Mouse (Mus musculus) lung, postnatal 36 days (tissue): ENCODE measurements around the gene Pik3c2a.
A peak's percentile ranks its signal among the peaks of the same experiment; 100 is the strongest.
"Not testable (repeated sequence)": the region's sequence is repeated elsewhere in the genome, so short reads cannot be mapped to it uniquely, and the experiment has no call there.

Source experiments
- DNase-seq: peaks from one replicate; pipeline ENCODE4 v3.0.0; 2022; ENCODE audit warnings: mixed read lengths

Gene Pik3c2a

DNA sequence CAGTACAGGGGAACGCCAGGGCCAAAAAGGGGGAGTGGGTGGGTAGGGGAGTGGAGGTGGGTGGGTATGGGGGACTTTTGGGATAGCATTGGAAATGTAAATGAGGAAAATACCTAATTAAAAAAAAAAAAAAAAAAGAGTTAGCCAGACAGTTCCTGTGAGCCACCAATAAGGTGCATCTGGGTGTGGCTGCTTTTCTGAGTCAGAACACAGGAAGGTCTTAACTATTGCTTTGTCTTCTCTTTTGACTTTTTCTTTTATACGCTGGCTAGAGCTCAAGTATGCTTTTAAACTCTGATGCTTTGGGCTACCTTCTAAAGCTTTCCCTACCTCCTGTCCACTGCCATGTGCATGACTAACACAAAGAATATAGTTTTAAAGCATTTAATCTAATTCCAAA is 55.9 kb downstream of the Pik3c2a start:
- not testable (repeated sequence) for DNase-seq

DNA sequence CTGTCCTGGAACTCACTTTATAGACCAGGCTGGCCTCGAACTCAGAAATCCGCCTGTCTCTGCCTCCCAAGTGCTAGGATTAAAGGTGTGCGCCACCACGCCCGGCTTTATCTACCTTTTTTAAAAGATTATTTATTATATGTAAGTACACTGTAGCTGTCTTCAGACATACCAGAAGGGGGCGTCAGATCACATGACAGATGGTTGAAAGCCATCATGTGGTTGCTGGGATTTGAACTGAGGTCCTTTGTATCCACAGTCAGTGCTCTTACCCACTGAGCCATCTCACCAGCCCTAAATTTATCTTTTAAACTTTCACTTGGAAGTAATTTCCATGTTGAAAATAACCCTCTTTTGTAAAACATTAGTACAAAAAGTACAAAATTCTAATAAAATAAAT is 64.1 kb downstream of the Pik3c2a start:
- not testable (repeated sequence) for DNase-seq

DNA sequence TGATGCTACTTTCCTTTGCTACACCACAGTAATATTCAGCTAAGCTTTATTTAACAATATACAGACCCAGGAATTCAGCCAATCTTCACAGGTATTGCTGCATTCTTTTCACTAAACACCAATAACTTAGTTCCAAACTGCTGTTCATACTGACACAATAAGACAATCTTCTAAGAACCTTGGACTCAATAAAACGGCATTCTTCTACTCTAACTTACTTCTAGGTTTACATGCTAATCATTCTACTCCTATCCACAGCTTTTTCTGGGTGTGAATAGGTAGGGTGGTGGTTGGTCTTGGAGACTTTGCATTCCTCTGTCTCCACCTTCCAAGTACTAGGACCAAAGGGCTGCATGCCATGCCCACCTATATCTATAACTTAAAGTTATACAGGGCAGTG is 69.0 kb downstream of the Pik3c2a start:
- DNase-seq = no peak

- peak; percentile 90 for DNase-seq
Measured at GRCm38 (mm10) chr7:116336226-116336625, 107.0 kb downstream of the Pik3c2a start.

DNA sequence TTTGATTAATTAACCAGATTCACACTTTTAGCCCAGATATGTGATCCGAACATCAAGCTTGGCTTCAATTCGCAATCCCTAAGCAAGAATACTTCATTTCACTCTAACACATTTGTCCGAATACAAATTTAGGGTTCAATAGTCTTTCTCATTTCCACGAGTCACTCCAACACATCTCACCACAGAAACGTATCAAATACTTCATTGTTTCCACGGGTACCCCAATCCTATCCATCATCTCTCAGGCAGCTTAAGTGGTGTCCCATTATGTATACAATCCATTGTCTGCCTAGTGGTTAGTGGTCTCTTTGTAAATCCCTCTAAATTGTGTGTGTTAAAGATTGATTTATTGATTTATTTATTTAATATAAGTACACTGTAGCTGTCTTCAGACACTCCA is 108.1 kb downstream of the Pik3c2a start:
- no peak for DNase-seq

GRCm38 (mm10) chr7:116334669-116335038 is 108.6 kb downstream of the Pik3c2a start:
- DNase-seq = no peak

DNA sequence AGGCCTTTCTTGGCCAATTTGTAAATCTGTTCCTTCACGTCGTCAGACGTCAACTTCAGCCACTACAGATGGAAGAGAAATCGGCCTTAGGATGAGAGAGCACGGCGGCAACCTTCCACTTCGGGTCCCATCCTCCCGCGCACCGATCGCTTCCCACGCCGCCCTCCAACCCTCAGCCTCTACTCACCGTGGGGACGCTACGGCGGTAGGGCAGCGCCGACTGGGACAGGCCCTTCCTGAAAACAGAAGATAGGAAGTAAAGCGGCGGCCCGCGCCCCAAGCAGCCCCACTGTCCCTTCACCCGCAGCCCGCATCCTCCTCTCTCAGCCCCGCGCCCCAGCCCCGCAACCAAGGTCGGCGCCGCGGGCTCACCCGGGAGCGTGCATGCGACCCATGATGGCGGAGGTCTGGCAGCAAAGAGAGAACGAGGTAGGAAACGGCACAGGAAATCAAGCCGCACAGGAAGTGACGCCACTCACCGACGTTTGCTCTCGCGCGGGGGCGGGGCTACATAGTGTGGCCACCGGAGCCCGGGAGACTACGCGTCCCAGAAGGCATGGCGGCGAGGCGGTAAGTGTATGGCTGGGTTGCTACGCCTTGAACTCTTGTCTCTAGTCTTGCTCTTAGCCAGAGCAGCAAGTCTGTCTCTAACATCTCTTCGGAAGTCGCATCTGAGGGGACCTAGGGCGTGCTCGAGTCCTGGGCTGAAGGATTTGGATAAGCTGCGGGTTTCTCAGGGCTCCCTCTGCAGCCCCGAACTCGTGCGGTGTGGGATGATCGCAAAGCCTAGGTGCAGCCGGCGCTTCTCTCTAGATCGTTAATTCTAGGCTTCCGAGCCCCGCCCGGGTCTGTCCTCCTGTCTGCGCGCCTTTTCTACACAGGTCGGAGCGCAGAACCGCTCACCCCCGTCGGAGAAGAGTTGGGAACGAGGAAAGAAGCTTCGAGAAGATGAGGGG is 109.3 kb downstream of the Pik3c2a start, which contains the start of gene Rps13:
TSS of gene Rps13 (minus strand) at position 483 of the 956 bp plus-strand sequence.
- DNase-seq = peak; percentile 99

DNA sequence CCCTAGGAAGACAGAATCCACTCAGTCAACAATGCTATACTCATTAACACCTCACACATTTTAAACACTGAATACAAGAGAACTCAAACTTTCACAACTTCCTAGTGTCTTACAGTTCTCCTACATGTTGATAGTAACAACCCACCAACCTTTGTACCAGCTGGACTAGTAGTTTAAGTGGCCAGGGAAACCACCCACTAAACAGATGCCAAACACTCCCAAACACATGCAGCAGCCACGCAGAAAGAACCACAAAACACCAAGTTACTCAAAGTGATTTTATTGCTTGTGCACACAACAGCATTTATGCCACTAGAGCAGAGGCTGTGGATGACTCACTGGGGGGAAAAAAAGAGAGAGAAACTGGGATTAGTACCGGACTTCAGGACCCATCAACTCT is 112.0 kb downstream of the Pik3c2a start:
- DNase-seq = no peak

DNA sequence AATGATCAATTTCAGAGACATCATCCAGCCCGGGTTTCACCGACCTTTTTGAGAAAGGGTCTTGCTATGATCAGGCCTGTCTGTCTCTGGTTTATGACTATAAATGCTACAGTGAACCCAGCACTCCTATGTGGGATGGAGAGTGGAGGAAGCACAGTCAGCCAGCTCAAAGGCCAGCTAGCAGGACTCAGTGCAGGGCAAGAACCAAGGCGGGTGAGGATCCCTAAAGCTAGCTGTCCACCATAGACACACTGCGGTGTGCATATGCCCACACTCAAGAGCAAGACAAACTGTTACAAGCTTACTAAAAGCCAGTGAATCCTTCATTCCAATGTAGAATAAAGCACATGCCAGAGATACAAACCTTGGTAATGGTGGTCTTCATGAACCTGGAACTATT is 113.4 kb downstream of the Pik3c2a start:
- no peak for DNase-seq

- no peak for DNase-seq
Measured at GRCm38 (mm10) chr7:116328777-116329176, 114.5 kb downstream of the Pik3c2a start.

DNA sequence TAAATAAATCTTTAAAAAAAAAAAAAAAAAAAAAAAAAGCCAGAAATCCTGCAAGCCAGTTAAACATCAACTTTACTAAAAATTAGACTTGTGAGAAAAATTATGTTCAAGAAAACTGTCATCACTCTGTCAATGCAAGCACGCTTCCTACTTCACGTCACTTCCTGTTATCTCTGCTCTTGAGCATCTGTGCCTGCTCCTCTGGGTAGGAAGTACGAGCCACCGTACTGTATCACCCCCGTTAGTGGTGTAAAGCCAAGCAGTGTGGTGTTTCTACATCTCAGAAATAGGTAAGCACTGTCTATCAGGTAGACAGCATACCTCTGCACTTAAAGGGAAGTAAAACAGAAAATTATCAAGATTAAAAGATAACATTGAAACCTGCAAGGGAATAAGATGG is 115.3 kb downstream of the Pik3c2a start:
- DNase-seq = peak; percentile 19

DNA sequence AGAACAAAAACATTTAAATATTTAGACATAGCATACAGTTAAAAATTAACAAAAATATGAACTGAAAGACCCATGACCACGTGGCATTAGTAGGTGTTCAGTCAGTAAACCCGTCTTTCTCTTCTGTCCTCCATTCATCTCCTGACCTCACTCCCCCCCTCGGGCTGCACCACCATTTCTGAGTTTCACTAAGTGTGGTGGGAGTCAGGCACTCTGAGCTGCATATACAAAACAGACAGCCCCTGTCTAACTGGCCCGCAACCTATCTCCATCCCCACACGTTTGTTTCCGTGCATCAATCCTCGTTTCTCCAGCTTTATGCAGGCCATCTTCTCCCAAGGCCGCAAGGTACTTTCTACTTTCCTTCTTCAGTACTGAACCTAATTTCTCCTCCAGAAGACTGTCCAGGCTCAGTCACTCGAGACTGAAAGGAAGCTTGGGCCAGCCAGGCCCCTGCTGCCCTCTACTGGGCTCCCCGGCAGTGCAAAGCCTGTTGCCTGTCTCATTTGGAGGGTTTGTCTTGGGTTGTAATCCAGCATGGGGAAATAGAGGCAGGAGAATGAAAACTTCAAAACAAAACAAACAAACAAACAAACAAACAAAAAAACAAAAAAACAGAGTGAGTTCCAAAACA is 119.8 kb downstream of the Pik3c2a start:
- peak; percentile 82 for DNase-seq

DNA sequence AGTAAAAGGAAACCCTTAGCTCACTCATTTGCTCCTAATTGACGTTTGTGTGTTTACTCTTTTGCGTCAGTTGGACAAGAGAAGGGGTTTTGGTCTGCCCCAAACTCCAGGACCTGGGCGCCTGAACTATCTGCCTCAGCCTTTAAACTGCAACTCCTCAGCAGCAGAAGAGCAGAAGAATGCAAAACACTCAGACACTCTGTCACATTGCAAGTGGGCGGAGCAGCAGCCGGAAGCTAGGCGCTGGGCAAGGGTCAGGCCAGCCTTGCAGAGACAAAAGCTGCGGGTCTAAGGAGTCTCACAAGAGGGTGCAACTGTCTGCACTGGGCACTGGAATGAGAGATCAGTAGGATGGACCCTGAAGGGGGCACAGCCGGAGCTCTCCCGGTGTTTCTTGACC is 133.8 kb downstream of the Pik3c2a start:
- DNase-seq = peak; percentile 47

- peak; percentile 33 for DNase-seq
Measured at GRCm38 (mm10) chr7:116308632-116308991, 134.6 kb downstream of the Pik3c2a start.

- peak; percentile 60 for DNase-seq
Measured at GRCm38 (mm10) chr7:116307871-116308631, 135.2 kb downstream of the Pik3c2a start, which contains the start of gene Plekha7. TSS of gene Plekha7 (minus strand) at chr7:116308376.

- DNase-seq = peak; percentile 78
Measured at GRCm38 (mm10) chr7:116307099-116307870, 136.0 kb downstream of the Pik3c2a start.

DNA sequence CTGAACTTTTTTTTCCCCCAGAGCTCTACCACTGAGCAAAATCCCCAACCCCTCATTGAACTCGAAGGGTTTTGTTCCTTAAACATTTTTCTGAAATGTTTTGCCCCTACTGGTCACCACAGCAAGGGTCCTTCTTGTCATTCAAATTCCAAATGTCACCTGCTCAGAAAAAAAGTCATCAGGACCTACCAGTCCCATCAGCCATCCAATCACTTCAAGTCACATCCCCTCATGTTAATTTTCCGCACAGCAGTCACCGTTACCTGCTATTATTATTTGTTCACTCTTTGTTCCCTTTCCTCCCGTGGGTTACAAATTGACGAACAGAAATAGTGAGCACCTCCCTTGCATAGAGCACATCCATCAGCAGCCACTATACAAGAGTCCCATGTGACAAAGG is 136.6 kb downstream of the Pik3c2a start:
- no peak for DNase-seq

DNA sequence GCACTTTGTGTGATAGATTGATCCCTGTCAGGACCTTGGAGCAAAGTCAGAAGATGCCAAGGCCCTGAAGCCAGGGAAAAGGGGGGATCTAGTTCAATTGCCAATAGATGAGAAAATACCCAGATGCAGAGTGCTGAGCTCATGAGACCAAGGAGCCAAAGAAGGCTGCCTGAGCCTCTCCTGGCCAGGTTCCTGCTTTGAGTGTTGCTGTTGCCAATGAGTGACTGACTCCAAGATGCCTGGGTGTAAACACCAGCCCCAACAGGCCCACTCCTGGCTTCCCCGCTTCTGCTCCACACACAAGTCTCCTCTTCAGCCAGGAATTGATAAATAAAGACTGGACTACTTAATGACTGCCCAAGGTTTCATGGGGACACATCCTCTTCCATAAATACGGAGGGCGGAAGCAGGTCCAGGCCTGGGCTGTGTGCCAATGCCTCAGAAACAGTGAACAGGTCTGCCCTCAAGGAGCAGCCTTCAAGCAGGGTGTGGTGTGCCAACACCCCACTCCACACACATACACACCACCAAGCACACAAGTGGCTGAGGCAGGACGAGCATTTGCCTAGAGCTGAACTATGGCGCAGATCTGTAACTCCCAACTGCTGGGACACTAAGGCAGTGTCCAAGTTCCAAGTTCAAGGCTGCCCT is 141.5 kb downstream of the Pik3c2a start:
- peak; percentile 45 for DNase-seq

GRCm38 (mm10) chr7:116301144-116301543 is 142.1 kb downstream of the Pik3c2a start:
- DNase-seq = no peak

- no peak for DNase-seq
Measured at GRCm38 (mm10) chr7:116298851-116299250, 144.4 kb downstream of the Pik3c2a start.

GRCm38 (mm10) chr7:116298389-116298788 is 144.9 kb downstream of the Pik3c2a start:
- DNase-seq = no peak

GRCm38 (mm10) chr7:116294961-116295360 is 148.3 kb downstream of the Pik3c2a start:
- DNase-seq = no peak
